Mouse (Mus musculus): ENCODE results near the gene Zscan2. TPM values are rescaled to one million over a fixed set of nuclear protein-coding genes. Genes with fewer than 3 reads are reported as not detected.

The Zscan2 gene
- polyA plus RNA-seq, 1 experiment from 2014 or later: 1.4 TPM

DNA sequence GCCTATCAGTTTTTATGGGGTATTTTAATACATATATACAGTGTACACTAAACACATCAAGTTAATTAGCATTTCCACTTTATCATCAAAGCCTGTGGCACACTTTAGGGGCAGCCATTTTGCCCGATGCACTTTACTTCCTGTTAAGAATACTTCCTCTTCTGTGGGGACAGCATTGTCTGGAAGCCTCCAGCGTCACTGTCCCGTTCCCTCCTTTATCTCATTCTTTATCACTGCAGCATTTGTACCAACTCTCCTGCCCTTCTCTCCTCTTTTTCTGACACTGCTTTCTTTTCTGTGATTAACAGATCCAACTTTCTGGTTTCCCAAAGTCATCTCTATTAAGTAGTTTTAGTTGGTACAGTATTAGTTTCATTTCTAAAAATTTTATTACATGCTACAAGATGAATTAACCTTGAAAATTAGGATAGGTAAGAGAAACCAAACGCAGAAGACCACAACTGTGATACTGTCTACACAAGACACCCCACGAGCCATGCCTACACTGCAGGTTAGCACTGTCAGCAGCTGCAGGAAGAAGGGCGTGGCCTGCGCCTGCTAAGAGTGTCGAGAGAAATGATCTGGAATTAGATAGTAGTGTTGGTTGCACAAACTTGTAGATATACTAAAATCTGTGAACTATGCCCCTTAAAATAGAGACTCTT, 58.4 kb downstream of the Zscan2 start:
- Histone ChIP-seq H3K9me3 (replicated peaks; ENCODE audit: control insufficient read depth, low read length) (no peaks in the 10 kb centered on the region), H3K36me3 (ENCODE audit: control insufficient read depth, insufficient read depth) (peaks cover 32% of the 10 kb centered on the region), H3K4me1 (ENCODE audit: control insufficient read depth, insufficient read depth, low read length) (peaks cover 3% of the 10 kb centered on the region), H3K9ac (ENCODE audit: low read length) (no peak overlapping the region), H3K4me2 (ENCODE audit: low read depth, low read length) (no peak overlapping the region), H3K27ac (ENCODE audit: low read length) (no peak overlapping the region), H3K4me3 (ENCODE audit: low read length) (no peak overlapping the region), H3K27me3 (ENCODE audit: control insufficient read depth, insufficient read depth, low read length) (no peaks in the 10 kb centered on the region)
- ATAC-seq (replicated peaks; ENCODE audit: extremely low read depth, insufficient read depth, low FRiP score): no peak
- WGBS: 68% methylated on average over 8 of the region's 8 CpGs

- 81% methylated on average over 5 of the region's 5 CpGs for WGBS
- no peaks in the 10 kb centered on the region for H3K9me3 ChIP-seq (replicated peaks; ENCODE audit: control insufficient read depth, low read length)
- H3K4me2 ChIP-seq (ENCODE audit: low read depth, low read length): no peak overlapping the region
- peaks cover 31% of the 10 kb centered on the region for H3K36me3 ChIP-seq (ENCODE audit: control insufficient read depth, insufficient read depth)
- H3K4me3 ChIP-seq (ENCODE audit: low read length): no peak overlapping the region
- H3K27ac ChIP-seq (ENCODE audit: low read length): no peak overlapping the region
- ATAC-seq (replicated peaks; ENCODE audit: extremely low read depth, insufficient read depth, low FRiP score): no peak
- H3K27me3 ChIP-seq (ENCODE audit: control insufficient read depth, insufficient read depth, low read length): no peaks in the 10 kb centered on the region
- H3K4me1 ChIP-seq (ENCODE audit: control insufficient read depth, insufficient read depth, low read length): peaks cover 3% of the 10 kb centered on the region
- no peak overlapping the region for H3K9ac ChIP-seq (ENCODE audit: low read length)
Observed at GRCm38 (mm10) chr7:80919647-80920008, 58.9 kb downstream of the Zscan2 start.

DNA sequence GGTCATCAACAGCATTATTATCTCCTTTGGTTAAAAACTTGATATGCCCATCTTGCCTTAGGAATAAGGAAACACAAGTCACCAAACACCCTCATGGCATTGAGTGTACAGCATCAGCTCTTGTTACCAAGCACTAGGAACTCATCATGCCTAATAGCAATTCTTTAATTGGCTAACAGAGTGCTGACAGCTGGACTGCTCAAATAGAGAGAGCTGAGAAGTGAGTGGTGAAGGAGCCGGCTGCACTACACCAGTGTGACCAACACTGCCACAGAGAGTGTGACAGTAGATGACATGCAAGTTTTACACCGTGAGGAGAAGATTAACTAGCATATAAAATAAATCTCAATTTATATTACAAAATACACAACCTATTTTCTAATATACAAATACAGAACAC, 62.4 kb downstream of the Zscan2 start:
- Histone ChIP-seq H3K36me3 (ENCODE audit: control insufficient read depth, insufficient read depth) (peaks cover 32% of the 10 kb centered on the region), H3K4me2 (ENCODE audit: low read depth, low read length) (no peak overlapping the region), H3K4me1 (ENCODE audit: control insufficient read depth, insufficient read depth, low read length) (peaks cover 3% of the 10 kb centered on the region), H3K9ac (ENCODE audit: low read length) (no peak overlapping the region; the same call in 1 of the 2 replicates), H3K27ac (ENCODE audit: low read length) (no peak overlapping the region), H3K9me3 (replicated peaks; ENCODE audit: control insufficient read depth, low read length) (no peaks in the 10 kb centered on the region), H3K4me3 (ENCODE audit: low read length) (no peak overlapping the region), H3K27me3 (ENCODE audit: control insufficient read depth, insufficient read depth, low read length) (peaks cover 5% of the 10 kb centered on the region; the same call in 1 of the 2 replicates)
- 43% methylated on average over 2 of the region's 2 CpGs for WGBS
- peak; percentile 80 for ATAC-seq (replicated peaks; ENCODE audit: extremely low read depth, insufficient read depth, low FRiP score)

Other genes with a start within 250 kb of the Zscan2 start
- 17.8 and 19.9 TPM in 2 replicates for gene Crtc3, start 172.0 kb upstream of the Zscan2 start, polyA plus RNA-seq (2015; fragmentation: Nextera tagmentation; extraction: Ambion mirVana)
- 49.0 and 51.6 TPM in 2 replicates for gene Iqgap1, start 34.9 kb upstream of the Zscan2 start, polyA plus RNA-seq (2015; fragmentation: Nextera tagmentation; extraction: Ambion mirVana)
- gene Wdr73, start 40.3 kb downstream of the Zscan2 start, polyA plus RNA-seq (2015; fragmentation: Nextera tagmentation; extraction: Ambion mirVana): 19.7 and 21.5 TPM in 2 replicates
- gene Nmb, start 44.2 kb downstream of the Zscan2 start, polyA plus RNA-seq (2015; fragmentation: Nextera tagmentation; extraction: Ambion mirVana): 4.9 and 5.8 TPM in 2 replicates
- 142 and 151 TPM in 2 replicates for gene Sec11a, start 86.9 kb downstream of the Zscan2 start, polyA plus RNA-seq (2015; fragmentation: Nextera tagmentation; extraction: Ambion mirVana)
- 8.9 and 10.1 TPM in 2 replicates for gene Zfp592, start 132.8 kb downstream of the Zscan2 start, polyA plus RNA-seq (2015; fragmentation: Nextera tagmentation; extraction: Ambion mirVana)
- gene Alpk3, start 196.7 kb downstream of the Zscan2 start, polyA plus RNA-seq (2015; fragmentation: Nextera tagmentation; extraction: Ambion mirVana): 18.2 and 22.7 TPM in 2 replicates